Mouse (Mus musculus) megakaryocyte-erythroid progenitor cell, adult 5 weeks (primary cell): ENCODE measurements around the gene Mtrex. TPM values are rescaled to one million over a fixed set of nuclear protein-coding genes. Genes with fewer than 3 reads are reported as not detected.

ENCODE experiments used
- polyA plus RNA-seq: library from polyadenylated mRNA; stranded (reverse); fragments of >175 nt; gene quantifications from 2 replicates; pipeline ENCODE4 v1.2.3, GENCODE M21; 2012

Mtrex gene
- polyA plus RNA-seq, result 3.0 and 3.6 TPM in 2 replicates

GRCm38 (mm10) chr13:112927287-112928001, at the start of gene Mtrex, which contains the start of gene Dhx29:
Gene Mtrex, minus strand, starts transcription at chr13:112927398.
Gene Dhx29, plus strand, starts transcription at chr13:112927454.

Other genes with a start within 250 kb of the Mtrex start
- gene Plpp1, start 126.6 kb downstream of the Mtrex start, polyA plus RNA-seq, result 2.0 and 2.4 TPM in 2 replicates
- 6.2 and 6.3 TPM in 2 replicates for gene Dhx29, start 56 bp upstream of the Mtrex start, polyA plus RNA-seq
- gene Ccno, start 60.4 kb upstream of the Mtrex start, polyA plus RNA-seq, result 8.7 and 10.1 TPM in 2 replicates
- not detected in 2 replicates for gene Mcidas, start 66.4 kb upstream of the Mtrex start, polyA plus RNA-seq
- not detected in 2 replicates for gene Cdc20b, start 107.7 kb upstream of the Mtrex start, polyA plus RNA-seq
- gene Gpx8, start 119.0 kb upstream of the Mtrex start, polyA plus RNA-seq, result 0.27 TPM in 1 of 2 replicates, not detected in the other
- gene Gzma, start 173.6 kb upstream of the Mtrex start, polyA plus RNA-seq, result 0.56 and 0.62 TPM in 2 replicates